Mouse (Mus musculus): Measurements from ENCODE around the gene Atxn1.

DNA sequence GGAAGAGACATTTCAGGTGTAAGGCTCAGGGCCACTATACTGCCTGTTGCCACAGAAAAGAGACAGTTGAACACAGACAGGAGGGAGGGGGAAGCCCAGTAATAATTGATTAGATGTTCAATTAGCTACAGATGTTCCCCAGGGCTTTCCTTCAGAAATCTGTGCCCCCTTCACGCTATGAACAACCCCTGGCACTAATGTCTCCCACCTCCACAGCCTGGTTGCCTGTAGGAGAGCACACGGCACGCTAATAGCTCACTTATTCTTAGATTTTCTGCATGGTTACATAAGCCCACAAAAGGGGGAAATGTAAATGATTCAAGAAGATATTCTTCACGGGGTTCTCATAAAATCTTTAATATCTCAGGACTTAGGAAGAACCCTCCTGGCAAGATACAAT is 355.3 kb downstream of the Atxn1 start:
- TF ChIP-seq CTCF (IDR thresholded peaks at IDR 0.05; ENCODE audit: insufficient read depth, low read length) (no peak), POLR2A (IDR thresholded peaks at IDR 0.05; ENCODE audit: borderline replicate concordance, extremely low read depth, low read depth, low read length) (no peak)

Data from lung, adult 2 months (tissue).